Mouse (Mus musculus) myocyte (in vitro differentiated cells): ENCODE measurements at regions not wholly inside any gene's neighbourhood (a gene's known extent, or its start where the extent isn't known, plus 50 kb on each side); places are given as distances from the start of the nearest gene placed in this dataset.

Experiments used
- E2F4 ChIP-seq: IDR thresholded peaks from one replicate; pipeline ENCODE4 v1.6.1; 2011; ENCODE audit warnings: mild to moderate bottlenecking, control low read depth, moderate library complexity; ENCODE audit not compliant: insufficient read depth
- MAX ChIP-seq: IDR thresholded peaks from one replicate; pipeline ENCODE4 v1.6.1; 2011; ENCODE audit warnings: low read depth, mild to moderate bottlenecking, control low read depth
- MYOD1 ChIP-seq, 3 experiments: IDR thresholded peaks; one replicate each; pipeline ENCODE4 v1.6.1; 2011; ENCODE audit warnings: control low read depth in 2 of 3, low read depth in 2 of 3, mild to moderate bottlenecking in 2 of 3, moderate library complexity in 1 of 3; ENCODE audit not compliant: insufficient read length in 2 of 3, control insufficient read depth in 1 of 3
- MYOG ChIP-seq, 3 experiments: IDR thresholded peaks; one replicate each; pipeline ENCODE4 v1.6.1; 2011; ENCODE audit warnings: control low read depth in 2 of 3, low read depth in 2 of 3, mild to moderate bottlenecking in 2 of 3; ENCODE audit not compliant: insufficient read length in 2 of 3, control insufficient read depth in 1 of 3, insufficient read depth in 1 of 3
- POLR2A ChIP-seq: IDR thresholded peaks from one replicate; pipeline ENCODE4 v1.6.1; 2011; ENCODE audit warnings: low read depth, mild to moderate bottlenecking, control low read depth, moderate library complexity; ENCODE audit not compliant: insufficient read length
- POLR2AphosphoS2 ChIP-seq: IDR thresholded peaks from one replicate; pipeline ENCODE4 v1.6.1; 2011; ENCODE audit warnings: low read depth, control low read depth; ENCODE audit not compliant: insufficient read length
- REST ChIP-seq: IDR thresholded peaks from one replicate; pipeline ENCODE4 v1.6.1; 2011; ENCODE audit warnings: mild to moderate bottlenecking, control low read depth, moderate library complexity; ENCODE audit not compliant: insufficient read depth, insufficient read length
- SRF ChIP-seq: IDR thresholded peaks from one replicate; pipeline ENCODE4 v1.6.1; 2011; ENCODE audit warnings: low read depth; ENCODE audit not compliant: control insufficient read depth, insufficient read length
- TCF12 ChIP-seq: IDR thresholded peaks from one replicate; pipeline ENCODE4 v1.6.1; 2011; ENCODE audit warnings: mild to moderate bottlenecking, control low read depth; ENCODE audit not compliant: poor library complexity, insufficient read depth, severe bottlenecking
- TCF3 ChIP-seq: IDR thresholded peaks from one replicate; pipeline ENCODE4 v1.6.1; 2011; ENCODE audit warnings: low read depth, control low read depth; ENCODE audit not compliant: insufficient read length
- USF1 ChIP-seq: IDR thresholded peaks from one replicate; pipeline ENCODE4 v1.6.1; 2011; ENCODE audit warnings: low read depth, mild to moderate bottlenecking, control low read depth, moderate library complexity

GRCm38 (mm10) chr10:51963671-51964070 lies 58.6 kb upstream of the Vgll2 start:
- no peak for TF ChIP-seq E2F4
- TF ChIP-seq MYOG (IDR thresholded peaks at IDR 0.05; ENCODE audit: control insufficient read depth in 1 of 3, insufficient read depth in 1 of 3, insufficient read length in 2 of 3, low read depth in 2 of 3), result no peak
- TF ChIP-seq POLR2A, result no peak
- TF ChIP-seq USF1, result no peak
- TF ChIP-seq POLR2AphosphoS2, result no peak
- TF ChIP-seq MYOD1 (IDR thresholded peaks at IDR 0.05; ENCODE audit: control insufficient read depth in 1 of 3, insufficient read length in 2 of 3, low read depth in 2 of 3), result no peak
- TF ChIP-seq TCF3, result no peak
- no peak for TF ChIP-seq REST
- no peak for TF ChIP-seq MAX
- no peak for TF ChIP-seq SRF
- no peak for TF ChIP-seq TCF12
